Mouse (Mus musculus) small intestine, adult 2 months (tissue): Measurements from ENCODE around the gene Slc24a4. TPM values are rescaled to one million over a fixed set of nuclear protein-coding genes. Genes with fewer than 3 reads are reported as not detected.

Experiments used
- H3K27ac ChIP-seq: fragments of 200-500 bp; 2 replicates; pipeline ENCODE4 v1.5.1; 2012; ENCODE audit warnings: low read depth, low read length, control low read depth, inconsistent platforms; ENCODE audit not compliant: insufficient read depth
- H3K27me3 ChIP-seq: fragments of 200-500 bp; 2 replicates; pipeline ENCODE4 v1.6.1; 2012; ENCODE audit warnings: mild to moderate bottlenecking, moderate library complexity, low read length, inconsistent platforms; ENCODE audit not compliant: control insufficient read depth, insufficient read depth
- H3K36me3 ChIP-seq: fragments of 200-500 bp; 2 replicates; pipeline ENCODE4 v1.6.1; 2012; ENCODE audit warnings: mild to moderate bottlenecking, low read length, control low read depth, inconsistent platforms; ENCODE audit not compliant: control insufficient read depth, insufficient read depth
- H3K4me1 ChIP-seq: fragments of 200-500 bp; 2 replicates; pipeline ENCODE4 v1.6.1; 2012; ENCODE audit warnings: low read length, inconsistent platforms, mixed read lengths; ENCODE audit not compliant: control insufficient read depth, insufficient read depth, insufficient read length
- H3K4me3 ChIP-seq: fragments of 200-500 bp; 2 replicates; pipeline ENCODE4 v1.5.1; 2012; ENCODE audit warnings: low read depth, mild to moderate bottlenecking, control low read depth, inconsistent platforms, low read length, moderate library complexity
- CTCF ChIP-seq: fragments of 200-500 bp; IDR thresholded peaks from 2 replicates; pipeline ENCODE4 v1.5.1; 2012; ENCODE audit warnings: low read depth, mild to moderate bottlenecking, control low read depth, inconsistent platforms, low read length, moderate library complexity, mixed read lengths; ENCODE audit not compliant: insufficient replicate concordance, insufficient read length; ENCODE audit errors: extremely low read depth
- POLR2A ChIP-seq: fragments of 200-500 bp; IDR thresholded peaks from 2 replicates; pipeline ENCODE4 v1.6.1; 2012; ENCODE audit warnings: low read depth, mild to moderate bottlenecking, control low read depth, inconsistent platforms, low read length, moderate library complexity
- WGBS: fragments of 180-500 bp; shearing (Covaris S2); methylation state at CpG from one replicate; pipeline ENCODE4 v1.1.7; 2018; 5-methylcytosine and 5-hydroxymethylcytosine counted together
- polyA plus RNA-seq: library from polyadenylated mRNA; depleted of rRNA; stranded (reverse); fragments of >200 nt; gene quantifications from 2 replicates; pipeline ENCODE4 v1.2.3, GENCODE M21; 2012

Slc24a4 gene
- polyA plus RNA-seq, 1 experiment: not detected

DNA sequence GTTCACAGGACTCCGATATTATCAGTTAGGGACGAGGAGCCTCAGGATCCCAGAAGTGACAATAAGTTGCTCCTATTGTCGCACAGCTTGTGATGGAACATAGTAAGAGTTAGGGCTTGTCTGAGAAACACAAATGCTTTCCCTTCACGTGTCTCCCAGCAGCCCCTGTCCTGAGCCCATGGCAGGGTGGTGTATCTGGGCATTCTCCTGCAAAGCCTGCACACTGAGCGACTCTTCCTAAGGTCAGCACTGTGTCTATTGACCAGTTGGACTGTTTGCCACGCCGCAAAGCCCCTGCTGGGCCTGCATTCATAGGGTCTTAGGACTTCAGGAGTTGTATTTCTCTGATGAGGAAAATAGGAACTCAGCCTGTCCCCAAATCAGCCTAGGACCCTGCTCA lies 15.6 kb upstream of the Slc24a4 start:
- TF ChIP-seq POLR2A: no peak
- no peak for TF ChIP-seq CTCF
- Histone ChIP-seq H3K4me3 (no peak overlapping the region), H3K27ac (no peak overlapping the region), H3K4me1 (peaks cover 2% of the 10 kb centered on the region; the same call in 1 of the 2 replicates), H3K36me3 (no peaks in the 10 kb centered on the region), H3K27me3 (no peaks in the 10 kb centered on the region)
- 66% methylated on average over 7 of the region's 7 CpGs for WGBS

DNA sequence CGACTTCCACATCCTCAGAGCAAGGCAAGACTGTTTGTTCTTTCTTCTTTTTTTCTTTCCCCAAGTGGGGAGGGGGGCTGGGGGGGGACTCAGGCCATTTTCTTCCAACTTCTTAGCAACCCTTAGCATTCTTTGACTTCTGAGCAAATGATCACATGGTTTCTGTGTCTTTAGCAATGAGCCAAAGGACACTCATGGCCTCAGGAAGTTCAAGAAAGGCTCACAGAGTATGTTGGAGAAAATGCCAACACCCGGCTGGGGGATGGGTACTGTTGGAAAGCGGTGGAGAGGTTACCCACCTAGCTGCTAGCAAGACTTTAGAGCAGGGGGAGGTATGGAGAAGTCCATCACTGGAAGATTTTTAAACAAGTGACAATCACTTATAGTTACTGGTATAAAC lies 15.1 kb upstream of the Slc24a4 start:
- no peaks in the 10 kb centered on the region for H3K27me3 ChIP-seq
- peaks cover 1% of the 10 kb centered on the region; the same call in 1 of the 2 replicates for H3K4me1 ChIP-seq
- TF ChIP-seq CTCF: no peak
- TF ChIP-seq POLR2A: no peak
- no peak overlapping the region for H3K4me3 ChIP-seq
- no peak overlapping the region for H3K27ac ChIP-seq
- WGBS: 55% methylated on average over 3 of the region's 3 CpGs
- H3K36me3 ChIP-seq: no peaks in the 10 kb centered on the region

DNA sequence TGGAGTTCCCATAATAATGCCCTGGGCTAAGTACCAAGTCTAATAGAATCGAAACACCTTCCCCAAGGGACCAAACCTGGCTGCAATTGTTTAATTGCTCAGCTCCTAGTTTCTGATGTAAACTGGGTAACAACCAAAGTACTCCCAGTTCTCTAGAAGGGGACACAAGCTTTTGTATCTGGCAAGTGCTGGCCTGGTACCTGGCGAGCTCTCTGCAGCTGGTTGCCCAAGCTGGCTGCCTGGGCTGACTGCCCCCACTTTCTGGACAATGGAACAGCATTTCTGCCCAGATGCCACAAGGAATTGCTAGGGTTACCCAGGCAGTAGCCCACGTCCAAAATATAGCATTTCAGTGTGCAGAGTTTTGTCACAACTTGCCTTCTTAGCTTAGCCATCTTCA lies 12.0 kb upstream of the Slc24a4 start:
- no peaks in the 10 kb centered on the region for H3K36me3 ChIP-seq
- no peaks in the 10 kb centered on the region for H3K4me1 ChIP-seq
- no peak overlapping the region for H3K4me3 ChIP-seq
- 65% methylated on average over 3 of the region's 3 CpGs for WGBS
- TF ChIP-seq POLR2A (no peak), CTCF (no peak)
- no peak overlapping the region for H3K27ac ChIP-seq
- no peaks in the 10 kb centered on the region for H3K27me3 ChIP-seq

DNA sequence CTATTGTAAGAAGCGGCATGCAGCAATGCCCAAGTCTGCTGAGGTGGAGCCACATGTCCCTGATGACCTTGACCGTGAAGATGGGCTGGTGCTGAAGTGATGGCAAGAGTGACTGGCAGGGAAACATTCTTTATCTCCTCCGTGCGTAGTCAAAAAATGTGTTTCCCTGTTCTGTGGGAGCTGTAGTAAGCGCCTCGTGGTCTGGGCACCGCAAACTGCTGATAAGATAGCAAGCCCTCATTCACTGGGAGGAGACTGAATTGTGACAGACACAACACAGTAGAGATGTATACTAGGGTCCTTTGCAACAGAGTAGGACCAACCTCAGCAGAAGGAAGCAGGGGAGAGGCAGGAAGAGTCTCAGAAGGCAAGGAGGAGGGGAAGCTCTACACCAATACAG lies 10.5 kb upstream of the Slc24a4 start:
- Histone ChIP-seq H3K4me1 (no peaks in the 10 kb centered on the region), H3K36me3 (no peaks in the 10 kb centered on the region), H3K27ac (no peak overlapping the region), H3K27me3 (no peaks in the 10 kb centered on the region), H3K4me3 (no peak overlapping the region)
- TF ChIP-seq CTCF (no peak), POLR2A (no peak)
- 43% methylated on average over 7 of the region's 7 CpGs for WGBS

DNA sequence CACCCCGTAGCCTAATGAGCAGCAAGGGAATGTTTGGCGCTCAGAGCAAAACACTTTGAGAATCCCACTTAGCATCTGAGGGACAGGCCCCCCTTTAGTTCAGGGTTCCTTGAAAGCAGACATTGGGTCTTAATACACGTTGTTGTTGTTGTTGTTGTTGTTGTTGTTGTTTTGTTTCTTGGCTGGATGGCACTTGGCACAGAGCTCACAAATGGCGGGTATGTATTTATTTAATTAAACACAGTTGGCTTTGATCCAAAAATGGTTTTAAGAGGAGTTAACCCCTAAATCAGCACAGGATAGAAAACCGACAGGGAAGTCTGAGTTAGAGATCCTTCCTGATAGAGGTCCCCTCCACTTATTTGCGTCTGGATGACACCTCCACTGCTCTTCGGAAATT lies 932 bp upstream of the Slc24a4 start:
- no peak overlapping the region for H3K4me3 ChIP-seq
- TF ChIP-seq CTCF (no peak), POLR2A (no peak)
- 14% methylated on average over 7 of the region's 7 CpGs for WGBS

DNA sequence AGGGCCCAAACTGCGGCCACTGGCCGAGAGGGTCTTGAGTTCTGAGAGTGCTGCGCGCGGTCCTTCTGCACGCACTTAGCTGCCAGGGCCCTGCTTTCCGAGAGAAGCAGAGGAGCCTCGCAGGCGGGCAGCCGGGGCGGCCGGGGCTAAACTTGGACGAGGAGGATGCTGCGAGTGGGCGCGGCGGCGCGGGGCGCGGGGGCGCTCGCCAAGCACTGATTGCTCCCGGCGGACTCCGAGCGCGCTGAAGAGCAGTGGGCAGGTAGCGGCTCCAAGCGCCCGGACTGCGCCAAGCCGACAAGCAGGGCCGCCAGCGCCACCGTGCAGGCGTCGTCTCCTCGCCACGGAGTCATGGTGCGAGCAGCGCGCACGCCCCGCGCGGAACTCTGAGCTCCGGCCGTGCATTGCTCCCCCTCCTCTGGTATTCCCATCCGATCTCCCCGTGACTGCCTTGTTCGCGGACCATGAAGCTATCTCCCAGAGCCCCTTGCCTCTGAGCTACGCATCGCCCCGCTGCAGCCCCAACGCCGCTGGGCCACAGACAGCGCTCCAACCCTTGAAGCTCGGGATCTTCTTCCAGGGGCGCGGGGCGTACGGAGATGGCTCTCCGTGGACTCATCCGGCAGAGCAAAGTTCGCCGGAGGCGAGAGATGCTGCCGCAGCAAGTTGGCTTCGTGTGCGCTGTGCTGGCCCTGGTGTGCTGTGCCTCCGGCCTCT lies 416 bp downstream of the Slc24a4 start:
- peaks cover 29% of the 10 kb centered on the region for H3K27me3 ChIP-seq
- TF ChIP-seq CTCF: no peak
- no peak for TF ChIP-seq POLR2A
- no peak overlapping the region for H3K27ac ChIP-seq
- H3K36me3 ChIP-seq: no peaks in the 10 kb centered on the region
- H3K4me3 ChIP-seq: peak overlapping the region; percentile 43
- 0 out of 2 replicates have a peak, but pooled peaks cover 4% of the 10 kb centered on the region for H3K4me1 ChIP-seq
- WGBS: 1% methylated on average over 70 of the region's 73 CpGs

More for the DNA sequence above, 932 bp upstream of the Slc24a4 start:
- Histone ChIP-seq H3K36me3 (no peaks in the 10 kb centered on the region), H3K4me1 (0 out of 2 replicates have a peak, but pooled peaks cover 4% of the 10 kb centered on the region), H3K27ac (no peak overlapping the region), H3K27me3 (peaks cover 29% of the 10 kb centered on the region)

DNA sequence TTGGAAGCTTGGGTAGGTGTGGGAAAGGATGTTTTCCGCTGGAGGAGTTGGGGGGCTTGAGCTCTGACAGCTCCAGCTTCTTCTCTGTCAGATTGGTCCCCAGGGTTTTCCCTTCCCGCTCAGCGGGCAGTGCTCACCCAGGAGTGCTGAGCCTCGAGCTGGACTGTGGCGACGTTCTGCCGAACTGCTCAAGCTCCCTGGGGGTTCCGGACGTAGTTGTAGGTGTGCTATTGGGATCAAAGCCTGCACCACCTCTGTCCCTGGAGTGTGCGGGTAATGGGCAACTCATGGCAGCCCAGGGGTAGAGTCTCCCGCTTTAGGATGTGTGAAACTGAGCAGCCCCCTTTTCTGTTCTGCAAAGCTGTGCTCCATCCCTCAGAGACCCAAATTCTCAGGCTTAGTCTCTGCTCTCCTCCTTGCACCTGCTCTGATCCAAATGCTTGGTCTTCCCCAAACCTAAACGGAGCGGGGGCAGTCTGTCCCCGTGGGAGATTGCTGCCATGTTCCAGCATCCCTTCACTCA lies 1.0 kb downstream of the Slc24a4 start:
- H3K36me3 ChIP-seq: no peaks in the 10 kb centered on the region
- TF ChIP-seq CTCF: no peak
- TF ChIP-seq POLR2A: no peak
- H3K4me1 ChIP-seq: 0 out of 2 replicates have a peak, but pooled peaks cover 4% of the 10 kb centered on the region
- 5% methylated on average over 14 of the region's 14 CpGs for WGBS
- no peak overlapping the region for H3K27ac ChIP-seq
- peaks cover 29% of the 10 kb centered on the region for H3K27me3 ChIP-seq
- peak overlapping the region; percentile 43; the same call in 1 of the 2 replicates for H3K4me3 ChIP-seq

DNA sequence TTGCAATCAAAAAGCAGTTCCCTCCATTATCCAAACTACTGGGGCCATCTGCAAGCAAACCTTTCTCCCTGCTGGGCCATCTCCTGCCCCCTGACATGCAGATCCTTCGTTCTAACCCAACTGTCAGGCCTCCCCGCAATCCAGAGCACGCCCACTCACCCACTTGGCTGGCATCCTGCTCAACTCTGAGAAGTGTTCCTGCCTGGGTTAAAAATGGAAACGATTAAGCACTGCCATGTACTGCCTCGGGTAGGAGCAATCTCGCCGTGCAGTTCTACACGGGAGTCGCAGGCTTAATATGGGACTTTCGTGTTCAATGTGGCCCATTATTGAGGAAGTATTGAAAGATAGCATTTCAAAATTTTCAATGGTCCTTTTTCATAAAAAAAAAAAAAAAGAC lies 11.2 kb downstream of the Slc24a4 start:
- H3K4me3 ChIP-seq: no peak overlapping the region
- 80% methylated on average over 10 of the region's 10 CpGs for WGBS
- no peaks in the 10 kb centered on the region for H3K36me3 ChIP-seq
- H3K27ac ChIP-seq: no peak overlapping the region
- H3K27me3 ChIP-seq: no peaks in the 10 kb centered on the region
- no peaks in the 10 kb centered on the region for H3K4me1 ChIP-seq
- no peak for TF ChIP-seq CTCF
- no peak for TF ChIP-seq POLR2A
